Mouse (Mus musculus) activated CD4-positive, CD25-positive, alpha-beta regulatory T cell, adult 4 months (primary cell): ENCODE results near the gene Vmn1r185. TPM values are rescaled to one million over a fixed set of nuclear protein-coding genes. Genes with fewer than 3 reads are reported as not detected.
"Not testable (repeated sequence)": the region's sequence is repeated elsewhere in the genome, so short reads cannot be mapped to it uniquely, and the experiment has no call there.

Source experiments
- ATAC-seq: one replicate; pipeline ENCODE4 v1.8.0; 2017
- polyA plus RNA-seq, 2 experiments: library from polyadenylated mRNA; unstranded; fragments of 100-300 nt; shearing (Covaris generic); gene quantifications; one replicate each; pipeline ENCODE4 v1.2.1; 2017

Vmn1r185 gene
- polyA plus RNA-seq = not detected

DNA sequence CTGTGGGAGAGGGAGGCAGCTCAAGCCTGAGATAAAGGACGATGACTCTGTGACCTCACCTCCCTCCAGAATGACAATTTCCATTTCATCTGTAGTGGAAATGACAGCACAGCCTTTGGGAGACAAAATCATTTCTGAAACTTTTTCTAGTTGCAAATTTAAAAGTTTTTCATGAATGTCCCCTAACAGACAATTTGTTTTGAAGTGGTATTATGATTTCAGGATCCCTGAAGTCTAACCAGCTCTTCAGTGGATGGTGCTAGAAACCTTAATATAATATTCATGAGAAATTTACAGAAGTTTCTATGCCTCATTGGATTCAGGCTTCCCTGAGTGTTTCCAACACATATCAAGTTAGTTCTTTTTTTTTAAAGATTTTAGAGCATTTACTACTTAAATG, at the start of gene Vmn1r185:
TSS of gene Vmn1r185 (minus strand) at position 101 of the 400 bp plus-strand sequence.
- ATAC-seq = not testable (repeated sequence)

DNA sequence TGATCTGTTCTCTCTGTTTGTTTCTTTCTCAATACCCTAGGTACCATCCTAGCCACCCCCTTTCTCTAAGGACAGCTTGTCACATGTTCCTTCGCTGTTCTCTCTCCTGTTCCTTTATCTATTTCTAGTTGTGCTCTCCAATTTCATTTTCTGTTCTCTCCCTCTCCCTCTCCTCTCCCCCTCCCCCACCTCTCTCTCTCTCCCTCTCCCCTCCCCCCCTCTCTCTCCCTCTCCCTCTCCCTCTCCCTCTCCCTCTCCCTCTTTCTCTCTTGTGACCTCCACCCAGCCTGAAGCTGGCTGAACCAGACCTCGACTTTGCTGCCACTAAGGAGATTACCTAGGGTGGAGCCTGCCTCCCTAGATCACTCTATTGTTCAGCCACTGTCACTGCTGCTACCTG, 49.2 kb upstream of the Vmn1r185 start:
- ATAC-seq = not testable (repeated sequence)

- ATAC-seq = no peak
Measured at GRCm38 (mm10) chr7:26666011-26666410, 47.7 kb upstream of the Vmn1r185 start.

- ATAC-seq = no peak
Measured at GRCm38 (mm10) chr7:26589774-26590173, 28.5 kb downstream of the Vmn1r185 start.

DNA sequence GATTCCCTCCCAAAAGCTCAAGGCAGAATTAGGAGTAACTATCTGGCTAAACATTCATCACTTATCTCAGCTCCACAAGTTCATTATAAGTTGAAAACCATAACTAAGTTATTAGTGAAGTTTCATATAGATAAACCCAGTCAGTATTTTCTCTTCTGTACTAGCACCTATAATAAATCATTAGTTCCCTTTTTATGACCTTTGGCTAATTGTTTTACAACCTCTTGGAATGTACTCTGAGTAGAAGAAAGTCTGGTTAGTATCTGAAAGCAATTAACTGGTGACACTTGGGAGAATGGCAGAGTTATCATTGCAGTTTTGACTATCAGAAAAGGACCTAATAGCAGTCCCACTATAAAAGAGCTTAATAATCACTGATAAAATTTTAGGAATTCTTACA, 29.2 kb downstream of the Vmn1r185 start:
- ATAC-seq = no peak

Other genes with a start within 250 kb of the Vmn1r185 start
- gene Nlrp9c, start 214.8 kb downstream of the Vmn1r185 start, polyA plus RNA-seq = not detected
- gene Nlrp4a, start 183.4 kb downstream of the Vmn1r185 start, polyA plus RNA-seq = not detected
- gene Nlrp9a, start 83.4 kb downstream of the Vmn1r185 start, polyA plus RNA-seq = not detected
- not detected for gene Cyp2b23, start 68.0 kb upstream of the Vmn1r185 start, polyA plus RNA-seq
- gene Cyp2b19, start 138.7 kb upstream of the Vmn1r185 start, polyA plus RNA-seq = not detected
- gene Cyp2g1, start 190.4 kb upstream of the Vmn1r185 start, polyA plus RNA-seq = not detected
- not detected for gene Cyp2a5, start 216.8 kb upstream of the Vmn1r185 start, polyA plus RNA-seq